Mouse (Mus musculus) kidney, postnatal 0 days (tissue): Measurements from ENCODE around the gene Blm. TPM values are rescaled to one million over a fixed set of nuclear protein-coding genes. Genes with fewer than 3 reads are reported as not detected.

Experiments
- ATAC-seq: fragments of 200-750 bp; cut with Nextera tagmentation; replicated peaks from 2 replicates; pipeline ENCODE4 v1.8.0; 2017; ENCODE audit warnings: low read depth, moderate number of reproducible peaks, moderate TSS enrichment, moderate library complexity; ENCODE audit not compliant: low FRiP score
- DNase-seq: peaks from one replicate; pipeline ENCODE4 v3.0.0-alpha.2; 2016; ENCODE audit warnings: low spot score
- H3K27ac ChIP-seq: fragments of 300-500 bp; sonication (generic); 2 replicates; pipeline ENCODE4 v1.5.1; 2014; ENCODE audit warnings: mild to moderate bottlenecking
- H3K27me3 ChIP-seq: fragments of 300-500 bp; sonication (generic); 2 replicates; pipeline ENCODE4 v1.6.1; 2014; ENCODE audit warnings: low read length, mixed read lengths; ENCODE audit not compliant: insufficient read depth
- H3K36me3 ChIP-seq: fragments of 300-500 bp; sonication (generic); 2 replicates; pipeline ENCODE4 v1.6.1; 2014; ENCODE audit warnings: low read length, mixed read lengths; ENCODE audit not compliant: insufficient read depth
- H3K4me1 ChIP-seq: fragments of 300-500 bp; sonication (generic); replicated peaks from 2 replicates; pipeline ENCODE4 v1.6.1; 2014; ENCODE audit warnings: antibody characterized with exemption, low read length, mixed read lengths; ENCODE audit not compliant: insufficient read depth
- H3K4me2 ChIP-seq: fragments of 300-500 bp; sonication (generic); 2 replicates; pipeline ENCODE4 v1.6.1; 2014; ENCODE audit warnings: mild to moderate bottlenecking, low read length, moderate library complexity, mixed read lengths
- H3K4me3 ChIP-seq: fragments of 300-500 bp; sonication (generic); replicated peaks from 2 replicates; pipeline ENCODE4 v1.5.1; 2014; ENCODE audit warnings: low read depth, low read length
- H3K9ac ChIP-seq: fragments of 300-500 bp; sonication (generic); 2 replicates; pipeline ENCODE4 v1.6.1; 2014; ENCODE audit warnings: low read depth, low read length
- H3K9me3 ChIP-seq: fragments of 300-500 bp; sonication (generic); replicated peaks from 2 replicates; pipeline ENCODE4 v1.6.1; 2016; ENCODE audit warnings: low read length, inconsistent platforms, mixed read lengths
- CTCF ChIP-seq: IDR thresholded peaks from 2 replicates; pipeline ENCODE4 v1.5.1; 2016; ENCODE audit warnings: antibody characterized with exemption, low read depth, mild to moderate bottlenecking, moderate library complexity
- WGBS: fragments of 180-500 bp; shearing (Covaris S2); extraction: QIAGEN DNeasy Blood & Tissue Kit; methylation state at CpG from one replicate; pipeline ENCODE4 v1.1.7; 2014; 5-methylcytosine and 5-hydroxymethylcytosine counted together
- polyA plus RNA-seq: library from polyadenylated mRNA; unstranded; fragments of >200 nt; fragmentation: Nextera tagmentation; extraction: Ambion mirVana; gene quantifications from 2 replicates; pipeline ENCODE4 v1.2.1, GENCODE M21; 2015

Blm gene
- polyA plus RNA-seq, 1 experiment from 2014 or later = 6.7 TPM

DNA sequence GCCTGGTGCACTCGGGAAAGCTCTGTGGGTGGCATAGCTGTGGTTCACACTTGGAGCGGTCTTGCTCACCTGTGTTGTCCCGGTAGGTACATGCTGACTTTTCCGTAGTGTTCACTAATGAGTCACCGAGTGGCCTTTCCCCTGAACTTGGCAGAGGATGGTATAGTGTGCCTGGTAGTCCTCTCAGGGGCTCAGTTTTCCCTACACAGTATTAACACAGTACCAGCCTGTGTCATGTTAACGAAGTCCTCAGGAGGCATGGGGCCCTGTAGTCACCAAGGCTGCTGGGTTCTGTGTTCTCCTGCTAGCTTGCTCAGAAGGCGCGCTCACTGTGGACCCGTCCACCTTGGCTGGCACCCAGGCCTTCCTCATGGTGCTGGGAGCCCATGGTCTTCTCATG is 124.5 kb downstream of the Blm start:
- no peak overlapping the region for H3K4me2 ChIP-seq
- no peak for DNase-seq
- H3K27ac ChIP-seq = no peak overlapping the region
- no peaks in the 10 kb centered on the region for H3K36me3 ChIP-seq
- 75% methylated on average over 9 of the region's 9 CpGs for WGBS
- TF ChIP-seq CTCF = no peak
- no peak overlapping the region for H3K9ac ChIP-seq
- no peaks in the 10 kb centered on the region for H3K27me3 ChIP-seq
- H3K4me3 ChIP-seq = no peak overlapping the region
- no peaks in the 10 kb centered on the region for H3K4me1 ChIP-seq
- no peaks in the 10 kb centered on the region for H3K9me3 ChIP-seq
- ATAC-seq = no peak

DNA sequence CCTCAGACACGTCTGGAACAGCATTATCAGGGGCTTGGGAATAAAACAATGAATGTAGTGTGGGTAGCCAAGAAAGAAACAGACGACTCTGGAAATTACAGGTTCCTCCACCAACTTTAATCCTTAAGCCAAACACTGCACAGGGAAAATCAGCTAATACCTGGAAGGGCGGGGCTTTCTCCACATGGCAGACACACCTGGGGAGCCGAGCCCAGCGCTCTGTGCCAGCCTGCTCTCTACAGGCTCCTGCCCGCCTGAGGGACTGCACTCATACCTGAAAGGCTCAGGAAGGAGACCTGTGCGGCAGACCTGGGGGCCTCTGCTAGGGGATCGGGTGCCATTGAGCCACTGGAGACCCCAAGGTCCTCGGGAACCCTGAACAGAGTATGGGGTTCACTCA is 127.2 kb downstream of the Blm start:
- no peaks in the 10 kb centered on the region for H3K4me1 ChIP-seq
- H3K36me3 ChIP-seq = no peaks in the 10 kb centered on the region
- H3K4me3 ChIP-seq = no peak overlapping the region
- DNase-seq = no peak
- no peak for TF ChIP-seq CTCF
- no peaks in the 10 kb centered on the region for H3K9me3 ChIP-seq
- no peak overlapping the region for H3K4me2 ChIP-seq
- 75% methylated on average over 9 of the region's 9 CpGs for WGBS
- H3K27me3 ChIP-seq = no peaks in the 10 kb centered on the region
- no peak for ATAC-seq
- H3K9ac ChIP-seq = no peak overlapping the region
- H3K27ac ChIP-seq = no peak overlapping the region

DNA sequence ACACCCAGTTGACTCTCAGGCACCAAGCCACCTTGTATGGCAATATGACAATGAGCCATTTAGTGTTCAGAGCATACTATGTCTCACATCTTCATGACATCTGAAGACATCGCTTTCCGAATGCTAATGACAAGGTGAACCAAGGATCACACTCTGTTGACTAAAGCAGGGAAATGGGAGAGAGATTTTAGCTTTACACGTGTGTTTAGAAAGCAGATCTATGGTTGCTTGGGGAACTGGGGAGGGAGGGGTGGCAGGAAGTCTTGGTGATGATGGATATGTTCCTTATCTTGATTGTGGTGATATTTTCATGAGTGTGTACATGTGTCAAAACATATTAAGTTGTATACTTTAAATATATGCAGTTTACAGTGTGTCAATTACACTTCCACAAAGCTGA is 128.7 kb downstream of the Blm start:
- no peak overlapping the region for H3K27ac ChIP-seq
- no peaks in the 10 kb centered on the region for H3K27me3 ChIP-seq
- no peak for DNase-seq
- no peak overlapping the region for H3K9ac ChIP-seq
- 75% methylated on average over 3 of the region's 3 CpGs for WGBS
- H3K4me1 ChIP-seq = peaks cover 4% of the 10 kb centered on the region
- no peak for TF ChIP-seq CTCF
- ATAC-seq = no peak
- no peaks in the 10 kb centered on the region for H3K9me3 ChIP-seq
- H3K4me2 ChIP-seq = no peak overlapping the region
- H3K36me3 ChIP-seq = no peaks in the 10 kb centered on the region
- H3K4me3 ChIP-seq = no peak overlapping the region

DNA sequence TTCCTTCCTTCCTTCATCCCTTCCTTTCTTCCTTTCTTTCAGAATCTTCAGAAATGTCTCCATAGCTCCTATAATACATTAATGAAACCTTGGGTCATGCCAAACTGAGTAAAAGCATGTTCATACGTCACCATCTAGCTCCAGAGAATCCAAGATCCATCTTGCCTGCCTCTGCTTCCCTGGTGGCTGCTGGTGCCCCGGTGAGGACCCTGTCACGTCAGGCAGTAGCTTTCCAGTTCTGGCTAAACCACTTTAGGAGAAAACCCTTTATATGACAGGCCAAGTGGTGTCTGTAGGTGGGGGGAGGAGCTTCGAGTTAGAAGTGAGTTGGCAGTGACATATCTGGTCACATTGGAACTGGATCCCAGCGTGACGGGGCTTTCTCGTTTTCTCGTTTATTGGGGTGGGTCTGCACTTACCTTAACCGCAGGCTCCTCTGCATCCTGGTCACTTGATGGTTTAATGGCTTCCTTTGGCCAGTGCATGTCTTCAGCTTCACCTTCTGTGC is 129.7 kb downstream of the Blm start, which contains the start of gene Furin:
Gene Furin, minus strand, starts transcription at position 249 of the 508 bp plus-strand sequence.
- WGBS = 75% methylated on average over 9 of the region's 9 CpGs
- TF ChIP-seq CTCF = no peak
- no peak within 1 kb of the TSS for H3K9ac ChIP-seq
- H3K4me3 ChIP-seq = no peak within 1 kb of the TSS
- no peak for ATAC-seq
- no peaks in the 10 kb centered on the region for H3K9me3 ChIP-seq
- DNase-seq = no peak
- H3K4me1 ChIP-seq = peaks cover 13% of the 10 kb centered on the region
- no peak within 1 kb of the TSS for H3K4me2 ChIP-seq
- no peak within 1 kb of the TSS for H3K27ac ChIP-seq
- H3K36me3 ChIP-seq = no peaks in the 10 kb centered on the region
- H3K27me3 ChIP-seq = no peaks in the 10 kb centered on the region

Other genes starting within 250 kb of the Blm start
- 53.8 and 59.6 TPM in 2 replicates for gene Prc1, start 240.7 kb downstream of the Blm start, polyA plus RNA-seq
- 3.7 and 4.3 TPM in 2 replicates for gene Rccd1, start 210.7 kb downstream of the Blm start, polyA plus RNA-seq
- 28.2 and 29.7 TPM in 2 replicates for gene Unc45a, start 194.1 kb downstream of the Blm start, polyA plus RNA-seq
- 20.2 and 21.5 TPM in 2 replicates for gene Hddc3, start 192.0 kb downstream of the Blm start, polyA plus RNA-seq
- 7.3 and 8.8 TPM in 2 replicates for gene Man2a2, start 163.7 kb downstream of the Blm start, polyA plus RNA-seq
- 12.4 and 12.5 TPM in 2 replicates for gene Fes, start 147.2 kb downstream of the Blm start, polyA plus RNA-seq
- gene Furin, start 129.7 kb downstream of the Blm start, polyA plus RNA-seq = 20.8 and 22.9 TPM in 2 replicates
- gene Crtc3, start 153.8 kb upstream of the Blm start, polyA plus RNA-seq = 18.5 and 18.9 TPM in 2 replicates